Mouse (Mus musculus) monocyte, adult 5-6 weeks (primary cell): ENCODE data around the gene Apba2. TPM values are rescaled to one million over a fixed set of nuclear protein-coding genes. Genes with fewer than 3 reads are reported as not detected.

Source experiments
- ATAC-seq: fragments of 153-309, 156-312 bp; replicated peaks from 2 replicates; pipeline ENCODE4 v1.8.0; 2017; ENCODE audit warnings: mild to moderate bottlenecking; ENCODE audit not compliant: low TSS enrichment, insufficient number of reproducible peaks, severe bottlenecking, poor library complexity, low FRiP score
- total RNA-seq: library from RNA; stranded (forward); fragments of 200-1000, 200-491, 200-594 nt; gene quantifications from 3 replicates; pipeline ENCODE4 v1.2.3, GENCODE M21; 2017

The Apba2 gene
- total RNA-seq: not detected in 3 replicates

GRCm38 (mm10) chr7:64501536-64502270 lies at the start of gene Apba2:
Gene Apba2, plus strand, starts transcription at chr7:64501706.
- ATAC-seq: no peak

DNA sequence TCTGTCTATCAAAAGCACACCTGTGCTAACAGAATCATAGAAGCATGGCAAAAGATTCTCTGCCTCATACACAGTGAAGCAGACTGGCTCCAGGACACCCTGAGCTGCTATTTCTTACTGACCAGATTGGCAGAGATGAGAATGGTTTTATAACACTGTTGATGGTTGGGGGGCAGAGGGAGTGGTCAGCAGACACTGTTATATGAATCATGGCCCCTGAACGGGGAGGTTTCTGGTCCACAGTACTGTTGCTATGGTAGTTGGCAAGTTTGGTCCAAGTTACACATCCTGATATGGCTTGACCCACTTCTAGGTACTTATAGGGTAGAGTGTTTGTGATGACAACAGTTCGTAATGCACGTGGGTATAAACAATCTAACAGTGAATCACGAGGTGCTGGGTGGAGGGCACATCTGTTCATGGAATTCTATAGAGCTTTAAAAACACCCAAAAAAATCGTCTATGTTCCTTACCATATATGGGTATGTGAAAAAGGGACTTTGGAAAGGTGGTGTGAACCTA lies 49.6 kb upstream of the Apba2 start:
- ATAC-seq: no peak

GRCm38 (mm10) chr7:64452471-64453222 lies 48.9 kb upstream of the Apba2 start:
- ATAC-seq: no peak

GRCm38 (mm10) chr7:64456176-64456575 lies 45.3 kb upstream of the Apba2 start:
- ATAC-seq: no peak

GRCm38 (mm10) chr7:64456676-64457075 lies 44.8 kb upstream of the Apba2 start:
- ATAC-seq: no peak

- no peak for ATAC-seq
These were observed 43.7 kb upstream of the Apba2 start for GRCm38 (mm10) chr7:64457811-64458210.

- ATAC-seq: no peak
These were observed 4.1 kb upstream of the Apba2 start for GRCm38 (mm10) chr7:64497438-64497837.

GRCm38 (mm10) chr7:64502271-64503180 lies 1.0 kb downstream of the Apba2 start:
- ATAC-seq: no peak

DNA sequence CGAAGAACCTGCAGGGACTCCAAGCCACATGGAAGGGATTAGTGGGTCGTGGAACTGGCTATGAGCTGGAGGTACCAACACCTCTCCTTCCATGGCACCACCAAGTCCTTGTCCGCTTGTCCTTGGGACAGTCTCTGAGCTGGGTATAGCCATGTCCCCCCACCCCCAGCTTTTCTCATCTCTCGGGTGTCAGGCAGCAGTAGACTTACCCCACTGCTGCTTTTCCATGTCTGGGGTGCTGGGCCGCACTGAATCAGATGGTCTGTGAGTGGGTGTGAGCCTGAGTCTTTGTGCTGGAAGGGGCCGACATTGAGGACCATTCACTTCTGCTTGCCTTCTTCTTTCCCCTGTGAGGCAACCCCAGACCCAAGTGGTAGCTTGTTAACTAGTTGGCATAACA lies 2.1 kb downstream of the Apba2 start:
- ATAC-seq: no peak

DNA sequence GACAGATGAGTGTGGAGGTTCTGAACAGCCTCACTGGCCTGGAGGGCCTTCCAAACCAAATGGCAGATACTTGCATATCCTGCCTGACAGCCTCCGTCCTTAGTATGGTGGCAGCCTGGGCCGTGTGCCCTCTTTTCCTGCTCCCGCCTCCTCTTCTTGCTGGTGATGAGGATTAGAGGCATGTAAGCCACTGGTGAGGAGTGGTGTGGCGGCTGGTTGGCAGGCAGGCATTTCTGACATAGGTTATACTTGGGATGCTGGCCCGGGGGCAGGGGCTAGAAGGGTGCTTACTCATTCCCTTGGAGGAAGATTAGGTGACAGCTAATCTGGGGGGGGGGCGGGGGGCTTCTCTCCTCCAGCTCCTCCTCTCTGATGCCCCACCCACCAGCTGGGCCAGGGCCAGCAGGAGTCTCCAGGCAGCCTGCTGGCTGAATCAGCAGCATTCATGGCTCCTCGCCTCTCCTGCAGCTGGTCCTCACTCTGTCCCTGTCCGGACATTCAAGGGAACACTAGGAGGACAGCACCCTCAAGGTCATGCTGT lies 3.3 kb downstream of the Apba2 start:
- no peak for ATAC-seq

DNA sequence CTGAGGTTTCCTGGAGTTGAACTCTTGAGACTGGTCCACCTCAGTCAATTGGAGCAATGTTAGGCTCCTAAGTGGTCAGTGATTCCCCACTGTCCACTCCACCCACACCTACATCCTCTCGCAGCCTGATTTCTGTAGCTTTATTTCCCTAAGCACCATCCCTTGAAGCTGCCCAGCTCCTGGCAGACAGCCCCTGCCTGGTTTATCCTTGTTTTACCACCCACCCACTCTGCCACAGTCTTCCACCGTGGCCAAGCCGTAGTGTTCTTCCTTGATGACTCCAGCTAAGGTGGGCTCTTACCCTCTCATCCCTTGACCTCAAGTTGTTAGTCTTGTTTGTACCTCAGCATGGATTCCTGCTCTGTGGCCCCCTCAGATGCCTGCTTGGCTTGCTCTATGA lies 4.1 kb downstream of the Apba2 start:
- no peak for ATAC-seq

DNA sequence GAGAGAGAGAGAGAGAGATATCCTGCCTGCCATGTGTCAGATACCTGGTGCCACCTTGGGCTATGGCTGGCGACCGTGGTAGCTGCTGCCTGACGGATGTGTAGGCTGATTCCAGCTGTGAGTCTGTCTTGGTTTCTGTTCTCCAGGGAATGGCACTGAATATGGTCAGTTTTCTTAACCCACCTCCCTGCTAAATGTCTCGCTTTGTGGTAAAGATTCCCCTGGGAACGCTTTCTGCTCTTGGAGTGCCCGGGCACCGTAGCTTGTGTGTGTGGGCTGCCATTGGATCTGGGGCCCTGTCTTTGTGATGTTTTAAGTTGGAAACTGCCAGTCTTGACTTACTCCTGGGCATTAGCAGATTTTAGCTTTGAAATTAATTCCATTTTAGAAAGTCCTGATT lies 7.3 kb downstream of the Apba2 start:
- ATAC-seq: no peak

- no peak for ATAC-seq
These were observed 8.4 kb downstream of the Apba2 start for GRCm38 (mm10) chr7:64509911-64510310.

DNA sequence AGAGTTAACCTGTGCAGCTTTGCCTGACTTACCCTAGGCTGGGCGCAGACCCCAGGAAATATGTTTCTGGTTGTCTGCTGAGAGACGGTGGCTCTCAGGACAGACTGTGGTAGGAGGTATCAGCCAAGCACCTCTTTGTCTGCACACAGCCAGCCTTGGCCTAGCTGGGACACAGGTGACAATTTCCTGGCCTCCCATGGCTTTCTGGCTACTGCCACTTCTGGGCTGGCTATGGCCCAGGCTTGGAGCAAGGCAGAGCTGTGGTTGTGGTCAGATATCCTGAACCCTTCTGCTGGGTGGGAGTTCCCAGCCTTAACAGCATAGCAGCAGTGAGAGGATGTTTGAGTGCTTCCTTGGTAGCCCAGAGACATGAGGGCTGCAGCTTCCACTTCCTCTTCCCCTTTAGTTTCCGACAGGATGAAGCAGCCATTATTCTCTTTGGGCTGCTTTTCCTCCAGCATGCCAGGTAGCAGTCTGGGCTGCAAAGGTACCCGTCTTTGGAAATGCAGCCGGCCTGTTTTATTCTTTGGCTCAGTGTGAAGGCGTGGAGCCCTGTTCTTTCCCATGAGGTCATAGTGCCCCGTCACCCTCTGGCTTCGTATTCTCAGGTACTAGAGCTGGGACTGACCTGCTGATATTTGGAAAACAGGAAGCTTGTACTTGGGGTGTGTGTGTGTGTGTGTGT lies 9.2 kb downstream of the Apba2 start:
- ATAC-seq: no peak

DNA sequence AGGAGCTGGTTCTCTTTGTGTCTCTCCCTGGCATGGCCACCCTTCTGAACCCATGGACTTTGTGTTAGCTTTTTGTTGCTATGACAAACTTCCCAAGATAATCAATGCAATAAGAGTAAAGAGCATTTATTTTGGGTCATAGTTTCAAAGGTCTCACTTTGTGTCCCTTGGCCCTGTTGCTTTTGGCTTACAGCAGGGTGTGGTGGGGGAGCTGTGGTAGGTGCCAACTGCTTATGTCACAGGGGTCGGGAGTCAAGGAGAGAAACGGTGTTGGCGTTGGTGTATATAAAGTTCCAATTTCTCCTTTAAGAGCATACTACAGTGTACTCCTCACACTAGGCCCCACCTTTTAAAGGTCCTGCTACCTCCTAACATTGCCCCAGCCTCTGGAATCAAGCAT lies 12.1 kb downstream of the Apba2 start:
- ATAC-seq: no peak

- no peak for ATAC-seq
These were observed 13.8 kb downstream of the Apba2 start for GRCm38 (mm10) chr7:64515280-64515679.

- ATAC-seq: no peak
These were observed 14.4 kb downstream of the Apba2 start for GRCm38 (mm10) chr7:64515891-64516290.

DNA sequence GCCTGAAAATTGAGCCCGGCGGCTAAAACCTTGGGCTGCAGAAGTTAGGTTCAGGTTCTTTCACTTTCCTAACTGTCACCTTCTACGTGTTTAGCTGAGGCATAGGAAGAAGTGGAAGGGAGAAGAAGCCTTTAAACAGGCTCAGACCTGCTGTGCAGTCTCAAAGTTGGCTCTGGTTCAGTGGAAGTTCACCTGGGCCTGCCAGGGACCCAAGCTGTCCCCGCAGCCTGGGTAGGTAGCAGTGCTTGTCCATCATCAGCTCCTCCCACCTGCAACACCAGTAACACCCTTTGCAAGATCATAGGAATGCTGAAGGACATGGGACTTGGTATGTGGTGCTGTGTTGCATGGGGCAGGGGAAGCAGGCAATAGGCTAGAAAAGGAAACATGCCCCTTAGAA lies 17.6 kb downstream of the Apba2 start:
- ATAC-seq: no peak
